Mouse (Mus musculus) midbrain, embryonic 10.5 days (tissue): ENCODE measurements at regions not wholly inside any gene's neighbourhood (a gene's known extent, or its start where the extent isn't known, plus 50 kb on each side); places are given as distances from the start of the nearest gene placed in this dataset.
"Not testable (repeated sequence)": the region's sequence is repeated elsewhere in the genome, so short reads cannot be mapped to it uniquely, and the experiment has no call there.

Experiments
- DNase-seq: peaks from one replicate; pipeline ENCODE4 v3.0.0-alpha.2; 2017; ENCODE audit warnings: low spot score
- H3K27ac ChIP-seq: fragments of 300-500 bp; sonication (generic); replicated peaks from 2 replicates; pipeline ENCODE4 v1.5.1; 2016; ENCODE audit warnings: mild to moderate bottlenecking
- H3K27me3 ChIP-seq: fragments of 300-500 bp; sonication (generic); 2 replicates; pipeline ENCODE4 v1.6.1; 2016; ENCODE audit warnings: low read depth, mild to moderate bottlenecking; ENCODE audit not compliant: poor library complexity, severe bottlenecking
- H3K36me3 ChIP-seq: fragments of 300-500 bp; sonication (generic); 2 replicates; pipeline ENCODE4 v1.6.1; 2016; ENCODE audit warnings: mild to moderate bottlenecking, moderate library complexity
- H3K4me1 ChIP-seq: fragments of 300-500 bp; sonication (generic); 2 replicates; pipeline ENCODE4 v1.6.1; 2016
- H3K4me3 ChIP-seq: fragments of 300-500 bp; sonication (generic); 2 replicates; pipeline ENCODE4 v1.5.1; 2016; ENCODE audit warnings: mild to moderate bottlenecking, moderate library complexity
- H3K9me3 ChIP-seq: fragments of 300-500 bp; sonication (generic); replicated peaks from 2 replicates; pipeline ENCODE4 v1.6.1; 2016; ENCODE audit warnings: mild to moderate bottlenecking
- WGBS: fragments of 180-500 bp; shearing (Covaris S2); methylation state at CpG from one replicate; pipeline ENCODE4 v1.1.7; 2016; 5-methylcytosine and 5-hydroxymethylcytosine counted together

- H3K4me3 ChIP-seq: no peak overlapping the region
- H3K36me3 ChIP-seq: no peaks in the 10 kb centered on the region
- WGBS: 89% methylated on average over 4 of the region's 4 CpGs
- DNase-seq: no peak
- no peak overlapping the region for H3K27ac ChIP-seq
- peaks cover 17% of the 10 kb centered on the region for H3K9me3 ChIP-seq
- no peaks in the 10 kb centered on the region for H3K27me3 ChIP-seq
- H3K4me1 ChIP-seq: no peaks in the 10 kb centered on the region
Observed at GRCm38 (mm10) chr15:4630611-4631010, 96.4 kb upstream of the C6 start.

DNA sequence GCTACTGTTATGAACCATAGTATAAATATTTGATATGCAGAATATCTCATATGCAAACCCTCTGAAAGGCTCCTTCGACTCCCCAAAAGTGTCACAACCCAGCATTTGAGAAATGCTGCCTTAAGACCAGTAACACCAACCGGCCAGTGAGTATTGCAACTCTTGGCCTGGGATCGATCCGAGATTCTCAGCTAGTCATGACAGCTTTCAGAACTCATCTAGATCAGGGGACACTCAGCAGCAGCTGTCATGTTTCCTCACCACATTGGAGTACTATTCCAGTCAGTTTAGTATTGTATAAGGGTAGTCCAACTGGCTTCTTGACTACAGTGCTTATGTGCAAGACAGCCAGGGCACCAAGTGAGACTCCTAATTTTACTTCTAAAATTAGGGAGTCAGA is 85.3 kb upstream of the C6 start:
- H3K4me3 ChIP-seq: no peak overlapping the region
- no peaks in the 10 kb centered on the region for H3K9me3 ChIP-seq
- DNase-seq: no peak
- H3K4me1 ChIP-seq: peaks cover 26% of the 10 kb centered on the region
- no peaks in the 10 kb centered on the region for H3K27me3 ChIP-seq
- no peak overlapping the region for H3K27ac ChIP-seq
- WGBS: 90% methylated on average over 4 of the region's 4 CpGs
- H3K36me3 ChIP-seq: no peaks in the 10 kb centered on the region

- Histone ChIP-seq H3K9me3 (no peaks in the 10 kb centered on the region), H3K27me3 (no peaks in the 10 kb centered on the region), H3K27ac (peak overlapping the region; percentile 52; the same call in 1 of the 2 replicates), H3K4me3 (no peak overlapping the region), H3K36me3 (no peaks in the 10 kb centered on the region), H3K4me1 (peaks cover 26% of the 10 kb centered on the region)
- DNase-seq: no peak
- WGBS: 67% methylated on average over 4 of the region's 4 CpGs
Observed at GRCm38 (mm10) chr15:4642859-4643258, 84.1 kb upstream of the C6 start.

- H3K4me3 ChIP-seq: no peak overlapping the region
- peaks cover 26% of the 10 kb centered on the region for H3K4me1 ChIP-seq
- DNase-seq: peak; percentile 45
- no peaks in the 10 kb centered on the region for H3K27me3 ChIP-seq
- H3K27ac ChIP-seq: peak overlapping the region; percentile 73
- no peaks in the 10 kb centered on the region for H3K9me3 ChIP-seq
- WGBS: 36% methylated on average over 4 of the region's 4 CpGs
- no peaks in the 10 kb centered on the region for H3K36me3 ChIP-seq
Observed at GRCm38 (mm10) chr15:4643888-4644606, 82.9 kb upstream of the C6 start.

DNA sequence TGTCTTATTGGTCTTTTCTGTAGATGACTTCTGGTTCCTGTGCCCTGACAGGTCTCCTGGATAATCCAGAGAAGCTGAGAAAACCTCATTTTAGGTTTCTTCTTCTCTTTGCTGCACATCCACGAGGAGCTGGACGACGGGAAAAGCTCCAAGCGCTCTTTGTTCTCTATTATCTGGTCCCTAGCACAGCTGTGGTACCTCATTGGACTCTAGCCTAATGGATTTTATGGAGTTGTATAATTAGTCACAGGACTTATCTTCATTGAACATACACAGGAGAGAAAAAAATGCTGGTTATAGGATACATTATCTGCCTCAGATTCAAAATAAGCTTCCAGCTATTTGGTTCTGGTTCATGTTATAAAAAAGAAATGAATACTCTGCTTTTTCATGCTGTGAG is 78.3 kb upstream of the C6 start:
- WGBS: 87% methylated on average over 4 of the region's 4 CpGs

GRCm38 (mm10) chr15:4653706-4654105 is 73.3 kb upstream of the C6 start:
- H3K36me3 ChIP-seq: no peaks in the 10 kb centered on the region
- H3K4me1 ChIP-seq: no peaks in the 10 kb centered on the region
- no peaks in the 10 kb centered on the region for H3K27me3 ChIP-seq
- DNase-seq: no peak
- H3K4me3 ChIP-seq: no peak overlapping the region
- no peaks in the 10 kb centered on the region for H3K9me3 ChIP-seq
- WGBS: 100% methylated on average over 1 of the region's 1 CpGs
- H3K27ac ChIP-seq: no peak overlapping the region

More for the DNA sequence above, 78.3 kb upstream of the C6 start:
- Histone ChIP-seq H3K4me3 (no peak overlapping the region), H3K27me3 (no peaks in the 10 kb centered on the region), H3K4me1 (peaks cover 19% of the 10 kb centered on the region), H3K9me3 (no peaks in the 10 kb centered on the region), H3K27ac (no peak overlapping the region), H3K36me3 (no peaks in the 10 kb centered on the region)
- no peak for DNase-seq

- H3K27ac ChIP-seq, H3K9me3 ChIP-seq, H3K36me3 ChIP-seq, H3K4me3 ChIP-seq, H3K27me3 ChIP-seq, DNase-seq, H3K4me1 ChIP-seq: not testable (repeated sequence)
- WGBS: 87% methylated on average over 7 of the region's 9 CpGs
Observed at GRCm38 (mm10) chr15:4672859-4673258, 54.1 kb upstream of the C6 start.
